Mouse (Mus musculus): ENCODE results near the gene Lsamp.

Gene Lsamp

DNA sequence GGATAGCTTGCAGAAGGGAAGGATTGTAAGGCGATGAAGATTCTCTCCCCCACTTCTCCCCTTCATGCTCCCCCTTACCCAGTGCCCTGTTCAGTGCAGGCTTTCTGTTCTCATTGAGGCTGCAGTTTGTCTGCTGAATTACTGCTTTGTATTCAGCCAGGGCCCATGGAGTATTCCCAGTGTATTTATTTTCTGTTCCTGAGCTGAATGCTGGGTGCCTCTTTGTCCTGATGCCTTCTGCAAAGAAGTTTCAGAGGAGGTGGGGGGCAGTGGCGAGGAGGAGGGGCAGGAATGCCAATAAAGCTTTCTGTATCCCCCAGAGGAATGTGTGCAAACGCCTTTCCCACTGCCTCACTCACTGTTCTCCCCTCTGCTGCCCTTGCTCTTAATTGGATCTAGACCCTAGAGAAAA lies 1567.7 kb downstream of the Lsamp start:
- in situ Hi-C loops (cut with MboI; ENCODE audit: low pct_unique_long_range_greater_than_20kb in 1 of 2, low sequenced_read_pairs in 2 of 2, unreplicated experiment in 1 of 2): no loop called here

DNA sequence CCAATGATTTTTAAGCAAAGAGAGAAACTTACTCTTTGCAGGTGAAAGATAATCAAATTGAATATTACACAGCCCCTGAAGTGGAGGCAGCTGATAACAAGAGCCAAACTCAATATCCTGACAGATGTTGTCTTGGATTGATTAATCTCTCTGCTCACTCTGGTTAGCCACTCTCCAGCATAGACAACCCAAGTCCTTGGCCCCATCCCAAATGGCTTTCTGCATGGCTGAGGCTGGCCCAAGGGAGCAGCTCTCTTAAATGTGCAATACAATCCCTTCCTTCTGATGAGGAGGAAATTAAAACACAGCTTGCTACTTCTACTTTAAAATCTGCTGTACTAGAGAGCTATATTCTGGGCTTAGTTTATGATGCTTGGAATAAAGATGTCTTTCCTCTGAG lies 1572.9 kb downstream of the Lsamp start:
- in situ Hi-C loops (cut with MboI; ENCODE audit: low pct_unique_long_range_greater_than_20kb in 1 of 2, low sequenced_read_pairs in 2 of 2, unreplicated experiment in 1 of 2): no loop called here

DNA sequence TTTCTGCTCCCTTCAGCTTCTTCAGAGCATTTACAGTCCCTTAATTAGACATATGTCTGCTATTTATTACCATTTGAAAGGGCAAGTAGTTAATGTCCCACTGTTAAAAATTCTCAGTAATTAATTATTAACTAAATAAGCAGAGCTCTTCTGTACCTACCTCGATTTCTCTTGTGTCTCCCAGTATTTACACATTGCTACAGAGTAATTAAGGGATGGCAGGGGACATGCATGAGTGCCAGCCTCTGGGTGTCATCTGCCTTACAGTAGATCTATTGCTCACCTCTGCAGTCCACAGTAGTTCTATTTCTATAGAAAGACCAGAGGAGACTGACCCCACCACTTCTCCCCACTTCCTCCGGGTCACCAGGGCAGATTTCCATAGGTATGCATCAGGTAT lies 1581.1 kb downstream of the Lsamp start:
- in situ Hi-C loops (cut with MboI; ENCODE audit: low pct_unique_long_range_greater_than_20kb in 1 of 2, low sequenced_read_pairs in 2 of 2, unreplicated experiment in 1 of 2): no loop called here

DNA sequence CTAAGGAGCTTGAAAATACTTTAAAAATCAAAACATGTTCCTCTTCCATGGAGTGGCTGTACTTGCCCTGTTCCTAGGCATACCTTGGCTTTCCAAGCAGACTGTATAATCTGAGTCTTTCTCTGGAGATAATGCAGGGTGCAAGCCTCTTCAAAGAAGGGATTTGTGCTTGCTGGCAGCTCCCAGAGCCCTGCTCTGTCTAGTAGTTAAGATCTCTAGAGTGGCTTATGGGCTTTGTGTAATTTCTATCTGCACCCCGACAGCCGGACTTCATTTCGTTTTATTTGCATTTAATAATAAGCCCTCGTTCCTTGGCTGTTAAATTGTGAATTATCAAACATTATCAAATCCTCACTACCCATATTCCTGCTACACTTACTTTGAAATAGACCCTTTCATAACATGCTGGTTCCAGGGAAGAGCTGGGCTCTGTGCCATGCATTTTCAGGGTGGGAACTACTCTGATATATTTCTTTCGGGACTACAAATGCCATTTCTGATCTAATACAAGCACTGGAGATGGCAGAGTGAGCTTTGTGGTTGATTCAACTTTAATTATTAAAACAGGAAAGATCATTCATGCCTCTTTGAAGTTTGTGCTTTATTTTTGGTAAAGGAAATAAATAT lies 1604.6 kb downstream of the Lsamp start:
- in situ Hi-C loops (cut with MboI; ENCODE audit: low pct_unique_long_range_greater_than_20kb in 1 of 2, low sequenced_read_pairs in 2 of 2, unreplicated experiment in 1 of 2): no loop called here

DNA sequence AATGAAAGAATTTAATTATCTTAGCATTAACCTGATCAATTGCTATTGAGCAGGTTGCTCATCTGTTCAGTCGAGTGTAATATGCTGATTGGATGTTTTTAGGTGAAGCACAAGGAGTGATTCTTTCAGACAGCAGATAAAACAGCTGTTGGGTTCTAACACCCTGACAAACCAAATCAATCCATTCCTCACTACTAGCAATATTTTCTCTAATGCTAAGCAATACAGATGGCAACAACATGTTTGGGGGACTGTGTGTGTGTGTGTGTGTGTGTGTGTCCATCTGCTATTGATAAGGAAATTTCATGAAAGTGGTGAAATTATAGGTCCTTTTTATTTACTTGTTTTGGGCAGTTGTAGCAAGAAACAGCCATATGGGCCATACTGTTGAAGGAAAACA lies 1628.1 kb downstream of the Lsamp start:
- in situ Hi-C loops (cut with MboI; ENCODE audit: low pct_unique_long_range_greater_than_20kb in 1 of 2, low sequenced_read_pairs in 2 of 2, unreplicated experiment in 1 of 2): no loop called here

DNA sequence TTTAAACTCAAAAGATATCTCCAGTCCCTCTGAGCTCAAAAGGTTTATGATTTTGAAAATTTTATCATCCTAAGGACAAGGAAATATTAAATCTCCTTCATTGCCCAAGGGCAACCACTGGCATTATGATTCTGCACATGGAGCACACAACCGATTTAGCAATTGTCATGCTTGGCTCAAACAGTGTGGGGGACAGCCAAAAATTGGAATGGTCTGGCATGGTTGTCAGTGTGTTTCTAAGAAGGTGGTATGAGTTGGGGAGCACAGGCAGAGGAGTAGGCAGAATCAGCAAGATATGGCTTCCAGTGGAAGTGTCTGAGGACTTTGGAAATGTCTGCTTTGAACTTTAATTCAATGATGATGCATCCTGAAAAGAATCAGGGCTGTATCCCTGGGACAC lies 1639.7 kb downstream of the Lsamp start:
- in situ Hi-C loops (cut with MboI; ENCODE audit: low pct_unique_long_range_greater_than_20kb in 1 of 2, low sequenced_read_pairs in 2 of 2, unreplicated experiment in 1 of 2): no loop called here

DNA sequence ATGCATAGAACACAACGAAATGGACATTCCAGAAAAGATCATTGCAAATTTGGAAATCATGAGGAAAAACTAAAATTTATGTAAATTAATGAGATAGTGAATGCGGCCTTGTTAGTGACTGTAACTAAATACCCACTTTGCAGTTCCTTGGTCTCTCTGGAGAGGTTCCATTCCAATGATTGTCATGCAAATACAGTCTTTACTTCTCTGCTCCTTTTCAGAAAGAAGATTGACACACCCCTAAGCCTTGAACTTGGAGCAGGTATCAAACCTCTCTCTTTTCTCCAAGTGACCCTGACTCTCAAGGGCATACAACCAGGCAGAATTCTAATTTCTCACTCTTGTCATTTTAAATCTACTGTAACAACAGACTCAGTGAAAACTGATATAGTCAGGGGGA lies 1649.7 kb downstream of the Lsamp start:
- in situ Hi-C loops (cut with MboI; ENCODE audit: low pct_unique_long_range_greater_than_20kb in 1 of 2, low sequenced_read_pairs in 2 of 2, unreplicated experiment in 1 of 2): no loop called here

DNA sequence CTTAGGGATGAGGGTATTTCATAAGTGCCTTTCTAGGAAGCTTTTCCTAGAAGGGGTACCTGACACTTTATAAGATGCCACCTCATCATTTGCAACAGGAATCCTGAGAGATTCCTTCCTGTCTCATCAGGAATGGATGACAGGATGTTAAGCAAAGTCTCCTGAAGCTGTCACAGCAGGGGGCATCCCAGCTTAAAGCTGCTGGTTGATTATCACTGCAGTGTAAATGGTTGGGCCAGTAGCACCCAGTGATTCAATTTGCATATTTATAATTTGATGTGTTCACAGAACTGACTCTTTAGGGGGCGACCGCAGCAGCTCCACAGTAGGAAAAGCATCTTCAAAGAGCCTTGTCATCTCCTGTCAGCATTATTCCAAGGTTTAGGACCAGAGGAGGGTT lies 1656.7 kb downstream of the Lsamp start:
- in situ Hi-C loops (cut with MboI; ENCODE audit: low pct_unique_long_range_greater_than_20kb in 1 of 2, low sequenced_read_pairs in 2 of 2, unreplicated experiment in 1 of 2): no loop called here

DNA sequence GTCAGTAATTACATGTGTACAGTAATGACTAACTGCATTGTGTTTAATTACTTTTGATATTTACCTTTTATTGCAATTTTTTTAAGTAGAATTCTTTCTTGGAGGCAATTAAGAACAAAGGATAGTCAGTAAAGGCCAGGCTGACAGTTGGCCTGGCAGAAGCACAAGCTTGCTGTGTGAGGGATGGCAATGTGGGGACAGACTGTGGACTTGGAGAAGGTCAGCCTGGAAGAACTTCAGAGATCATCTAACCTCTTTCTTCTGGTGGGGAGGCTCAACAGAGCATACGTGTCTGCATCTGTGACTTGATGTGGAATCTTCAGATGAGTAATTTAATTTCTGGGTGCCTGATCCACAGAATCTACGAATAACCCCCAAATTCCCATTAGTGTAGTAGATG lies 1669.1 kb downstream of the Lsamp start:
- in situ Hi-C loops (cut with MboI; ENCODE audit: low pct_unique_long_range_greater_than_20kb in 1 of 2, low sequenced_read_pairs in 2 of 2, unreplicated experiment in 1 of 2): no loop called here

DNA sequence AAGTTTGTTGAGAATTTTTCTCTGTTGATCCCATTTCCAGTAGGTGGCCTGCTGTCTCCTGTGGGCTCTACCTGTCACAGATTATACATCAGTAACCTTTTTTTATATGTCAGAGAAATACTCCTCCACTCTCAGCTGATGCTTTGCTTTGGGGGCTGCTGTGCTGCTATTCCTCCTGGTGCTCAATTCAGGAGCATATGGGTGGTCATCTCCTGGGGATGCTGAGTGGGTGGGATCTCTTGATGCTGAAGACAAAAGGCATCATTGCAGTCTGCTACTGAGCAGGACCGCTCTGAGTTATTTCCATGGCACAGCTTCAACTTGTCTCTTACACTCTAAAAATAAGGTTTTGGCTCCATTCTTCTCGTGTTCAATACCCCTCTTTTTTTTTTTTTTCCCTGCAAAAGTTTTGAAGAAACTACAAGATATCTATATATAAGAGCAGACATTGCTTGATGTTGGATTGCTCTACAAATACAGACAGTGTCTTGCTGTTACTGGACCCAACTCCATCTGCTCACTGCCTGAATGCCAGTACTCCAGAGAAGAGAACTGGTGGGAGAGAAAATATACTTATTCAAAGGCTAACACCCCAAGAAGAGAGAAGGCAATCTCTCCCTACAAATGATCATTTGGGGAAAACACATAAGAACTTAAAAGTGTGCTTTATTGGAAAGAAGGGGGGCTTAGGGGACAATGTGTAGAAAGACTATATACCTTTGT lies 1690.3 kb downstream of the Lsamp start:
- in situ Hi-C loops (cut with MboI; ENCODE audit: low pct_unique_long_range_greater_than_20kb in 1 of 2, low sequenced_read_pairs in 2 of 2, unreplicated experiment in 1 of 2): no loop called here

DNA sequence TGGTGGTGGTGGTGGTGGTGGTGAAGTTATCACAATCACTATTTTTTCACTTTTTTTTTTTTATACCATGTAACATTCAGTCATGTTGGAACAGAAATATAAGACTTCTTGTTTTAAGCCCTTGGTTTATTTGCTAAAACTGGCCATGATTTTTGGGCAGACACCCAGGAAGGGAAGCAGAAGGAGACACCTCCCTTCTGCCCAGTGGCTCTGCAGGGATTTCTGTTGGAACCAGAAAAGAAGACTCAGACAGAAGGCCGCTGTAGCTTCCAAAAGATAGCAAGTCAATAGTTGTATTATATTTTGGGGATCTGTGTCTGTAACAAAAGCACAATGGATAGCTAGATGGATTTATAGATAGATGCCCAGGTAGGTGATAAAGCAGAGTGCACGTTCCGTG lies 1691.6 kb downstream of the Lsamp start:
- in situ Hi-C loops (cut with MboI; ENCODE audit: low pct_unique_long_range_greater_than_20kb in 1 of 2, low sequenced_read_pairs in 2 of 2, unreplicated experiment in 1 of 2): no loop called here

DNA sequence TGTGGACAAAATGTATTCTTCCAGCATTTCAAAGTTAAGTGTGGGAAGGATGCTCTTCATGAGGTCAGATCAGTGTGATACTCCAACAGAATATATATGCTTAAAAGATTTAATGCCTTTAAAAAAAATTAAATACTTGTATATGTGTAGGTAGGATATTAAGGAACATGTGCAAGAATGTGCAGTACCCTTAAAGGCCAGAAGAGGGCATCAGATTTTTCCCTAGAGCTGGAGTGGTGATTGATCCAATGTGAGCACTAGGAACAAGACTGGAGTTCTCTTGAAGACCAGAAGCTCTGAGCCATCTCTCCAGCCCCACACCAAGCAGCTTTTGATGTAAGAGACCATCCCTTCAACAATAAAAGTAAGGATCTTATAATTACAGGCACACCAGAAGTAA lies 1708.3 kb downstream of the Lsamp start:
- in situ Hi-C loops (cut with MboI; ENCODE audit: low pct_unique_long_range_greater_than_20kb in 1 of 2, low sequenced_read_pairs in 2 of 2, unreplicated experiment in 1 of 2): no loop called here

DNA sequence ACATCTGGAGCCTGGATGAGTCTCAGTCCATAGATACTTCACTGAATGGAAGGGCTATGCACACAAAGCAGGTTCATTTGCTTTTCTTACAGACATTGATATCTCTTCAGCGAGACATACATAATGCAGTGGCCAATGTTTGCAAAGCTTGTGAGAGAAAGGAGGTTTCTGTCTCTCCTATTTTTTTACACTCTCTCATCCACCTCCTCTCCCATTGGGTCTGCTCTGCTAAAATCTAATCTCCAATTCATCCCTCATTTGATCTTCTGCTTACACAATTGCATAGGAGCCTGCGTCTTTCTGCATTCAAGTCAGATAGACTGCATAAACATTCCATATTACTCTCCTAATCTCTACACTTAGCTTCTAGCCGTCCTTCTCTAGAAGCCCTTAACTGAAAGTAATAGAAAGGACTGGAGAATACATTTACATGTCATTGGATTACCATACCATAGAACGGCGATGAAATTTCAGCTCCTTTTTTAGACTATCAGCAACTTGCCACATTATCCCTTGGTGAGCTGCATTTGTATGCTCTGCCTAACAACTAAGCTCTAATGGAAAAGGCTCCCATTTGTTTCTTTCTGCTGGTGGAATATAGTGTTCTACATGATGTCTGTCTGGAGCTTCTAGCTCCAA lies 1717.7 kb downstream of the Lsamp start:
- in situ Hi-C loops (cut with MboI; ENCODE audit: low pct_unique_long_range_greater_than_20kb in 1 of 2, low sequenced_read_pairs in 2 of 2, unreplicated experiment in 1 of 2): no loop called here

DNA sequence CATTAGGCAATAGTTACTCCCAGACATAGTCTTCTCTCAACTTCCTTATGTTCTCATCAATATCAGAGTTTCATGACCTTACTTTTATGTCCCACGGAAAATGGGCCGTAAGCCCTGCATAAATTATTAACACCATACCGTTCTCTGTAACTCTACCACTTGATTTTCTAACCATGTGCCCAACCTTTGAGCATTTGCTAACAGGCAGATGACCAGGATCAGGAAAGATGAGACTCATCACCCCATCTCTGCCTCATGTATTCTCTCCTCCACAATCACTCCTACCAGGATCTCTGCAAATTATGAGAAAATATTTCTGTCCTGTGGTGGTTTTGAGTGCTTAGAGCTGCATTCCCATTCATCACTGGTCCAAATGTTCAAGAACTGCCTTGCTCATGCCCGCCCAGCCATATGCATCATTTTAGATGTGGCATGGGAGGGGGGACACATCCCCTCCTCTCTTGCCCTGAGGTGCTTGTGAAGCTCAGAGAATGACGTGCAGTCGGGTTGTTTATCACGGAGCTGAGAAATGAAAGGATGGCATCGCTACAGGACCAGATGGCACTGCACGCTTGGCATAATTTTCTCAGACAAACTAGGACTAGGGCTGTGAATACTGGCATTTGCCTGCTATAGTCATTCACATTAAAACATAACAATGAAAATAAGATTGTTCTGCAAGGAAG lies 1744.9 kb downstream of the Lsamp start:
- in situ Hi-C loops (cut with MboI; ENCODE audit: low pct_unique_long_range_greater_than_20kb in 1 of 2, low sequenced_read_pairs in 2 of 2, unreplicated experiment in 1 of 2): no loop called here

DNA sequence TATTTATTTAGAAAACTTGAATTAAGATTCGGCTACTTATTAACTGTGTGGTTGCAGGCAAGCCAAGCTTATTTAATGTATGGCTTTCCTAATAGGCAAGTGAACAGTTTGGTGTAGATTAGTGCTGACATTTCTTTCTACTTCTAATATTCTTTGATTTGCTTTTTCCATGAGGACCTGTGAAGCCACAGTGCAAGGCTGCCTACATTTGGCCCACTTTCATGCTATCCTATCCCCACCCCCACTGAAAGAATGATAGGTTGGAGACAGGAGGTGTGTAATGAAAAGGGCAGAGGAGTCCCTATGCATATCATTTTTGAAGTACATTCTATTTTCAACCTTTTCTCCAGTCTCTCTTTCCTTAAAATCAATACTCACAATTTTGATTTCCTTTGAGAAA lies 1745.8 kb downstream of the Lsamp start:
- in situ Hi-C loops (cut with MboI; ENCODE audit: low pct_unique_long_range_greater_than_20kb in 1 of 2, low sequenced_read_pairs in 2 of 2, unreplicated experiment in 1 of 2): no loop called here

DNA sequence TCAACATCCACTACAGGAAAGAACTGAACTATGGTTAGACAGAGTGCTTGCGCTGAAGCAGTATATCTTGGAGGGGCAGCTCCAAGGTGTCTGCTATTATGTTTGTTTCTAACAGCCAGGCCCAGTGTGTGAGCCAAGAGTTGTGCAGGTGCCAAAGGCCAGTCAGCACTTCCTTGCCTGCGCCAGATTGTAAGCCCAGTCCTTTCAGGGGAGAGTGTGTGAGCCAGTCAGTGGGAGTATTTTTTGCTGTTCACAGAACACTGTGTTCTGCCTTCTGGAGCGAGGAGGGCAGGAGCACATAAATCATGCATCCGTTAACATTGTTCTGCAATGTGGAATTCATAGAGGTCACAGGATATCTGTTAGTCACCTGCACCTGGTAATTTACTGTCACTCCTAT lies 1760.9 kb downstream of the Lsamp start:
- in situ Hi-C loops (cut with MboI; ENCODE audit: low pct_unique_long_range_greater_than_20kb in 1 of 2, low sequenced_read_pairs in 2 of 2, unreplicated experiment in 1 of 2): no loop called here

DNA sequence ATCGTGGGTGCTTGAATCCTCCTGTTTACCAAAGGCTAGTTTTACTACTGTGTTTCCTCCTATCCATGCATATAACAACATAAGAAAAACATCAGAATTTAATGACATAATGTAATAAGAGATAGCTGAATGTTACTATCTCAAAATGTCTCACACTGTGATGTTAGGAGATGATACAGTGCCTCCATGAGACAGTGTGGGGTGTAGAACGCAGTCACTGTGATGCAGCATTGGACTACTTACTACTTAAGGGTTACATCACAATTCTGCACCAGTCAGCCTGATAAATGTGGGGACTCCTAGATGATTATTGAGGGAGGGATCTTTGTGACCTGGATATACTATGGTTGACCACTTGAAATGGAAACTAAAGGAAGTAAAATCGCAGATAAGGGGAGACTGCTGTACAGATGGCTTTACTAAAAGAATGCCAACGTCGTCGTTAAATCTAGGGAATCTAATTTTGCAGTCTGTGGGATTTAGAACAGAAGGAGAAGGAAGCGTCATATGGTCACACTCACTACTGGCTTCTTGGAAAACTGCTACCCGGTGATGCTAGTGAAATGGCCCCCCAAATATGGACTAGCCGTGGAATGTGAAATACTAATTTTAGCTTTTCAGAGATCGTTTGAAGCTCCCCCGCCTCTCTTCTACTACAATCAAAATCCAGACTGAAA lies 1762.2 kb downstream of the Lsamp start:
- in situ Hi-C loops (cut with MboI; ENCODE audit: low pct_unique_long_range_greater_than_20kb in 1 of 2, low sequenced_read_pairs in 2 of 2, unreplicated experiment in 1 of 2): no loop called here

DNA sequence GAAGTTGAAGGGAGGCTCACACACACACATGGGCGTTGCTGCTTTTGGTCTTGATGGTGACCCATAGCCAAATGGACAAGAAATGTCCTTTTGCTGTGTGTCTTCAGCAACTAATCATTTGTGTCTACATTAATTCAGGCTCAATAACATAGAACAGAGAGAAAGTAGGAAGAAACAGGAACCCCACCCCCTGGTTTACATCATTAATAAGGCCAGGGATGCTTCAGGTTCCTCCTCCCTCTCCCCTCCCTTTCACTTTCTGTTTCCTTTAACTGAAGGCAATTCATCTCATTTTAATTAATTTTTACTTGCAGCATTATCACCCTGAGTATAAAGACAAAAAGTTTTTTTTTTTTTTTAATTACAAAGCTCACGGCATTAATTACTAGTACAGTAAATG lies 1763.7 kb downstream of the Lsamp start:
- in situ Hi-C loops (cut with MboI; ENCODE audit: low pct_unique_long_range_greater_than_20kb in 1 of 2, low sequenced_read_pairs in 2 of 2, unreplicated experiment in 1 of 2): no loop called here

DNA sequence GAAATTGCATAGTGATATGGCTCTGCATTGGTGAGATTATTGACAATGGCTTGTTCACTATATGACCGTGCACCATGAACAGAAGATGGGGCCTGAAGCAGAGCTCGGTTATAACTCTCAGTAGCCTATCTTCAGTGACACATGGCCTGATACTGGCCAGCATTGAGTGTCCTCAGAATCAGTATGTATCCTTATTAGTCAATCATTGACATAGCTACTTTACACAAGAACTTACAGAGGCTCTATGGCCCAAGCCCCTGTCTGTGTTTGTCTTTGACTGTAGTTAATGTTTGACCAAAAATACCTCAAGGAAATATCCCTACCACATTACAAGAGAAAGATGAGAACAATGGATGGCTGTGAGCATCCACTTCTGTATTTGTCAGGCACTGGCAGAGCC lies 1764.6 kb downstream of the Lsamp start:
- in situ Hi-C loops (cut with MboI; ENCODE audit: low pct_unique_long_range_greater_than_20kb in 1 of 2, low sequenced_read_pairs in 2 of 2, unreplicated experiment in 1 of 2): no loop called here

Data from mouse embryonic stem cell (cell line).